Mouse (Mus musculus) stomach, postnatal 0 days (tissue): ENCODE measurements around the gene 1700001P01Rik. TPM values are rescaled to one million over a fixed set of nuclear protein-coding genes. Genes with fewer than 3 reads are reported as not detected.
A peak's percentile ranks its signal among the peaks of the same experiment; 100 is the strongest.
"Not testable (repeated sequence)": the region's sequence is repeated elsewhere in the genome, so short reads cannot be mapped to it uniquely, and the experiment has no call there.

ENCODE experiments used
- ATAC-seq: fragments of 200-750 bp; cut with Nextera tagmentation; 2 replicates; pipeline ENCODE4 v1.8.0; 2017; ENCODE audit not compliant: low FRiP score, low TSS enrichment
- DNase-seq: peaks from one replicate; pipeline ENCODE4 v3.0.0-alpha.2; 2016; ENCODE audit warnings: low spot score
- H3K27ac ChIP-seq: fragments of 300-500 bp; sonication (generic); replicated peaks from 2 replicates; pipeline ENCODE4 v1.5.1; 2014; ENCODE audit warnings: mild to moderate bottlenecking, control low read depth
- H3K27me3 ChIP-seq: fragments of 300-500 bp; sonication (generic); 2 replicates; pipeline ENCODE4 v1.6.1; 2014; ENCODE audit warnings: low read length; ENCODE audit not compliant: control insufficient read depth, insufficient read depth
- H3K36me3 ChIP-seq: fragments of 300-500 bp; sonication (generic); 2 replicates; pipeline ENCODE4 v1.6.1; 2014; ENCODE audit warnings: low read length, mixed read lengths; ENCODE audit not compliant: control insufficient read depth, insufficient read depth
- H3K4me1 ChIP-seq: fragments of 300-500 bp; sonication (generic); replicated peaks from 2 replicates; pipeline ENCODE4 v1.6.1; 2014; ENCODE audit warnings: antibody characterized with exemption; ENCODE audit not compliant: control insufficient read depth, insufficient read depth
- H3K4me2 ChIP-seq: fragments of 300-500 bp; sonication (generic); replicated peaks from 2 replicates; pipeline ENCODE4 v1.6.1; 2014; ENCODE audit warnings: low read depth, mild to moderate bottlenecking, control low read depth, moderate library complexity
- H3K4me3 ChIP-seq: fragments of 300-500 bp; sonication (generic); 2 replicates; pipeline ENCODE4 v1.5.1; 2014; ENCODE audit warnings: low read depth, low read length, control low read depth
- H3K9ac ChIP-seq: fragments of 300-500 bp; sonication (generic); 2 replicates; pipeline ENCODE4 v1.6.1; 2014; ENCODE audit warnings: mild to moderate bottlenecking, low read length, control low read depth, mixed read lengths
- H3K9me3 ChIP-seq: fragments of 300-500 bp; sonication (generic); 2 replicates; pipeline ENCODE4 v1.6.1; 2016; ENCODE audit warnings: low read length; ENCODE audit not compliant: control insufficient read depth
- CTCF ChIP-seq: IDR thresholded peaks from 2 replicates; pipeline ENCODE4 v1.5.1; 2016; ENCODE audit warnings: antibody characterized with exemption, low read depth, mild to moderate bottlenecking, moderate library complexity
- EP300 ChIP-seq: optimal IDR thresholded peaks from 2 replicates; pipeline ENCODE3; 2016; ENCODE audit warnings: antibody characterized with exemption
- WGBS: fragments of 180-500 bp; shearing (Covaris S2); extraction: QIAGEN DNeasy Blood & Tissue Kit; methylation state at CpG from one replicate; pipeline ENCODE4 v1.1.7; 2014; 5-methylcytosine and 5-hydroxymethylcytosine counted together
- polyA plus RNA-seq: library from polyadenylated mRNA; unstranded; fragments of >200 nt; fragmentation: Nextera tagmentation; extraction: Ambion mirVana; gene quantifications from 2 replicates; pipeline ENCODE4 v1.2.1, GENCODE M21; 2015

The 1700001P01Rik gene
- polyA plus RNA-seq, 1 experiment from 2014 or later: not detected

GRCm38 (mm10) chr11:97739155-97739554, 36.6 kb downstream of the 1700001P01Rik start:
- Histone ChIP-seq H3K27ac (no peak overlapping the region), H3K9ac (no peak overlapping the region), H3K4me3 (no peak overlapping the region), H3K4me2 (no peak overlapping the region), H3K9me3 (no peaks in the 10 kb centered on the region), H3K36me3 (no peaks in the 10 kb centered on the region), H3K4me1 (peaks cover 6% of the 10 kb centered on the region), H3K27me3 (no peaks in the 10 kb centered on the region)
- WGBS: 92% methylated on average over 3 of the region's 3 CpGs
- TF ChIP-seq EP300 (no peak), CTCF (peak; percentile 46)
- no peak for DNase-seq
- no peak for ATAC-seq

GRCm38 (mm10) chr11:97738703-97739102, 37.0 kb downstream of the 1700001P01Rik start:
- Histone ChIP-seq H3K27me3 (no peaks in the 10 kb centered on the region), H3K9ac (no peak overlapping the region), H3K27ac (no peak overlapping the region), H3K4me1 (peaks cover 6% of the 10 kb centered on the region), H3K36me3 (no peaks in the 10 kb centered on the region), H3K4me3 (no peak overlapping the region), H3K4me2 (no peak overlapping the region), H3K9me3 (no peaks in the 10 kb centered on the region)
- WGBS: 57% methylated on average over 6 of the region's 6 CpGs
- TF ChIP-seq EP300: no peak
- peak; percentile 63 for TF ChIP-seq CTCF
- DNase-seq (no peak), ATAC-seq (no peak)

GRCm38 (mm10) chr11:97737600-97737999, 38.1 kb downstream of the 1700001P01Rik start:
- H3K27ac ChIP-seq: no peak overlapping the region; the same call in 1 of the 2 replicates
- DNase-seq (no peak), ATAC-seq (no peak)
- WGBS: 47% methylated on average over 4 of the region's 4 CpGs
- no peaks in the 10 kb centered on the region for H3K9me3 ChIP-seq
- H3K4me1 ChIP-seq: no peaks in the 10 kb centered on the region; the same call in 1 of the 2 replicates
- no peak overlapping the region for H3K4me2 ChIP-seq
- H3K9ac ChIP-seq: no peak overlapping the region
- H3K4me3 ChIP-seq: no peak overlapping the region
- no peaks in the 10 kb centered on the region; the same call in 1 of the 2 replicates for H3K36me3 ChIP-seq
- TF ChIP-seq CTCF (no peak), EP300 (no peak)
- no peaks in the 10 kb centered on the region for H3K27me3 ChIP-seq

- TF ChIP-seq CTCF (no peak), EP300 (no peak)
- H3K9ac ChIP-seq: no peak overlapping the region
- H3K27me3 ChIP-seq: no peaks in the 10 kb centered on the region
- H3K9me3 ChIP-seq: no peaks in the 10 kb centered on the region
- H3K4me1 ChIP-seq: no peaks in the 10 kb centered on the region
- peaks cover 6% of the 10 kb centered on the region for H3K36me3 ChIP-seq
- WGBS: 80% methylated on average over 5 of the region's 5 CpGs
- no peak overlapping the region for H3K27ac ChIP-seq
- H3K4me3 ChIP-seq: no peak overlapping the region
- DNase-seq (no peak), ATAC-seq (no peak)
- H3K4me2 ChIP-seq: no peak overlapping the region
Measured at GRCm38 (mm10) chr11:97736645-97737044, 39.1 kb downstream of the 1700001P01Rik start.

GRCm38 (mm10) chr11:97734810-97735209, 40.9 kb downstream of the 1700001P01Rik start:
- not testable (repeated sequence) for H3K36me3 ChIP-seq, H3K4me1 ChIP-seq, ATAC-seq, H3K27me3 ChIP-seq, DNase-seq, H3K9me3 ChIP-seq, H3K4me3 ChIP-seq, H3K4me2 ChIP-seq, H3K9ac ChIP-seq, H3K27ac ChIP-seq
- 79% methylated on average over 5 of the region's 5 CpGs for WGBS

GRCm38 (mm10) chr11:97733689-97734088, 42.0 kb downstream of the 1700001P01Rik start:
- ATAC-seq: no peak
- H3K9ac ChIP-seq: no peak overlapping the region
- H3K27ac ChIP-seq: no peak overlapping the region
- TF ChIP-seq CTCF (no peak), EP300 (no peak)
- no peaks in the 10 kb centered on the region for H3K4me1 ChIP-seq
- no peak for DNase-seq
- peaks cover 6% of the 10 kb centered on the region for H3K36me3 ChIP-seq
- no peak overlapping the region for H3K4me3 ChIP-seq
- no peaks in the 10 kb centered on the region for H3K9me3 ChIP-seq
- H3K27me3 ChIP-seq: no peaks in the 10 kb centered on the region
- H3K4me2 ChIP-seq: no peak overlapping the region
- WGBS: 42% methylated on average over 10 of the region's 10 CpGs
